Mouse (Mus musculus): ENCODE measurements around the gene Slc24a3. TPM values are rescaled to one million over a fixed set of nuclear protein-coding genes. Genes with fewer than 3 reads are reported as not detected.

Slc24a3 gene
- total and polyA plus RNA-seq, 3 experiments, result not detected

DNA sequence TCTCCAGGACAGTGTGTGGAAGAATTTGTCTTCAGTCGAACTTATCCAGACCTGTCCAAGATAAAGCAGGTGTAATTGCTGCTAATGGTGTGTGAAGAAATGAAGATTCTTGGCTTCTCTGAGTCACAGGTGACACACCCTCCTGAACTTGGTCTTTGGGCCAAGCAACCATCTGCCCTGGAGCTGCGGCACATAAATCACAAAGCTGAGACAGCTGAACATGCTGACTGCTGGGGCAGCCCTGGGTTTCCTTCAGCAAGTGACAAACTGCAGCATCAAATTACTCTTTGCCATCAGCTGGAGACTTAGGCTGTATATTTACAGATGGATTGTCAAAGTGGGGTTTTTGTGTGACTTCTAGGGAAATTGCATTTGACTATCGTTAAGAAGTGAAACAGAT is 415.5 kb downstream of the Slc24a3 start:
- H3K4me1 ChIP-seq (ENCODE audit: control insufficient read depth in 1 of 2, insufficient read depth in 2 of 2, low read length in 2 of 2), result no peaks in the 10 kb centered on the region
- H3K9ac ChIP-seq (ENCODE audit: control insufficient read depth, low read depth, low read length, poor library complexity, severe bottlenecking), result no peak overlapping the region
- no peaks in the 10 kb centered on the region for H3K36me3 ChIP-seq (ENCODE audit: control insufficient read depth in 1 of 2, insufficient read depth in 2 of 2, low read length in 2 of 2)
- no peaks in the 10 kb centered on the region for H3K27me3 ChIP-seq (ENCODE audit: control insufficient read depth in 1 of 2, insufficient read depth in 2 of 2, low read length in 2 of 2)
- no peaks in the 10 kb centered on the region for H3K79me2 ChIP-seq (ENCODE audit: control insufficient read depth, insufficient read depth, low read length, poor library complexity)
- no peak overlapping the region for H3K27ac ChIP-seq (ENCODE audit: control insufficient read depth, low read depth, low read length)
- no peaks in the 10 kb centered on the region for H3K9me3 ChIP-seq (replicated peaks; ENCODE audit: insufficient read depth, low read length)
- H3K4me3 ChIP-seq (ENCODE audit: control insufficient read depth in 1 of 2, insufficient read depth in 1 of 2, low read depth in 2 of 2, low read length in 2 of 2), result no peak overlapping the region
- DNase-seq (ENCODE audit: low read depth, low spot score), result no peak
- TF ChIP-seq ZMIZ1 (IDR thresholded peaks at IDR 0.05; ENCODE audit: low read depth, low read length), result no peak
- no peak for TF ChIP-seq POLR2AphosphoS5 (IDR thresholded peaks at IDR 0.05; ENCODE audit: borderline replicate concordance, low read depth, low read length)
- no peak for TF ChIP-seq RAD21 (IDR thresholded peaks at IDR 0.05; ENCODE audit: low read depth, low read length)
- no peak for TF ChIP-seq CHD2 (IDR thresholded peaks at IDR 0.05; ENCODE audit: low read length)
- TF ChIP-seq JUND (IDR thresholded peaks at IDR 0.05; ENCODE audit: low read depth, low read length), result no peak
- TF ChIP-seq GABPA (IDR thresholded peaks at IDR 0.05; ENCODE audit: low read depth, low read length), result no peak
- no peak for TF ChIP-seq ZKSCAN1 (IDR thresholded peaks at IDR 0.05; ENCODE audit: low read depth, low read length)
- TF ChIP-seq POLR2AphosphoS2 (IDR thresholded peaks at IDR 0.05; ENCODE audit: low read length), result no peak
- TF ChIP-seq SIN3A (IDR thresholded peaks at IDR 0.05; ENCODE audit: low read length), result no peak
- TF ChIP-seq MAZ (IDR thresholded peaks at IDR 0.05; ENCODE audit: low read depth, low read length), result no peak
- no peak for TF ChIP-seq EP300 (IDR thresholded peaks at IDR 0.05; ENCODE audit: low read depth in 1 of 2, low read length in 2 of 2)
- TF ChIP-seq TCF12 (IDR thresholded peaks at IDR 0.05; ENCODE audit: low read depth, low read length), result no peak
- no peak for TF ChIP-seq CHD1 (IDR thresholded peaks at IDR 0.05; ENCODE audit: low read depth, low read length)
- TF ChIP-seq SMC3 (IDR thresholded peaks at IDR 0.05; ENCODE audit: low read depth, low read length), result no peak
- TF ChIP-seq KAT2A (conservative IDR thresholded peaks at IDR 0.05; ENCODE audit: low read depth, low read length), result no peak
- no peak for TF ChIP-seq GATA1 (IDR thresholded peaks at IDR 0.05; ENCODE audit: low read depth, low read length)

- no peaks in the 10 kb centered on the region for H3K4me1 ChIP-seq (ENCODE audit: control insufficient read depth in 1 of 2, insufficient read depth in 2 of 2, low read length in 2 of 2)
- H3K27ac ChIP-seq (ENCODE audit: control insufficient read depth, low read depth, low read length), result no peak overlapping the region
- DNase-seq (ENCODE audit: low read depth, low spot score), result no peak
- H3K36me3 ChIP-seq (ENCODE audit: control insufficient read depth in 1 of 2, insufficient read depth in 2 of 2, low read length in 2 of 2), result no peaks in the 10 kb centered on the region
- TF ChIP-seq ELF1 (IDR thresholded peaks at IDR 0.05; ENCODE audit: low read depth, low read length) (no peak), POLR2A (IDR thresholded peaks at IDR 0.05; ENCODE audit: control insufficient read depth in 1 of 2, insufficient read depth in 1 of 2, low read depth in 1 of 2, low read length in 2 of 2, poor library complexity in 1 of 2) (no peak), MYC (IDR thresholded peaks at IDR 0.05; ENCODE audit: low read depth, low read length) (no peak)
- no peak overlapping the region for H3K4me3 ChIP-seq (ENCODE audit: control insufficient read depth in 1 of 2, insufficient read depth in 1 of 2, low read depth in 2 of 2, low read length in 2 of 2)
- no peaks in the 10 kb centered on the region for H3K79me2 ChIP-seq (ENCODE audit: control insufficient read depth, insufficient read depth, low read length, poor library complexity)
- H3K9ac ChIP-seq (ENCODE audit: control insufficient read depth, low read depth, low read length, poor library complexity, severe bottlenecking), result no peak overlapping the region
- H3K9me3 ChIP-seq (replicated peaks; ENCODE audit: insufficient read depth, low read length), result no peaks in the 10 kb centered on the region
- no peaks in the 10 kb centered on the region for H3K27me3 ChIP-seq (ENCODE audit: control insufficient read depth in 1 of 2, insufficient read depth in 2 of 2, low read length in 2 of 2)
Measured at GRCm38 (mm10) chr2:145585437-145585836, 417.9 kb downstream of the Slc24a3 start.
